Mouse (Mus musculus) embryonic facial prominence, embryonic 10.5 days (tissue): Measurements from ENCODE around the gene Mtfp1. TPM values are rescaled to one million over a fixed set of nuclear protein-coding genes. Genes with fewer than 3 reads are reported as not detected.

Source experiments
- DNase-seq: peaks from one replicate; pipeline ENCODE4 v3.0.0-alpha.2; 2017; ENCODE audit warnings: low spot score
- H3K27ac ChIP-seq: fragments of 300-500 bp; sonication (generic); replicated peaks from 2 replicates; pipeline ENCODE4 v1.5.1; 2016; ENCODE audit warnings: mild to moderate bottlenecking
- H3K27me3 ChIP-seq: fragments of 300-500 bp; sonication (generic); replicated peaks from 2 replicates; pipeline ENCODE4 v1.6.1; 2016; ENCODE audit warnings: low read depth, mild to moderate bottlenecking; ENCODE audit not compliant: poor library complexity, severe bottlenecking
- H3K36me3 ChIP-seq: fragments of 300-500 bp; sonication (generic); replicated peaks from 2 replicates; pipeline ENCODE4 v1.6.1; 2016; ENCODE audit warnings: mild to moderate bottlenecking, moderate library complexity
- H3K4me1 ChIP-seq: fragments of 300-500 bp; sonication (generic); 2 replicates; pipeline ENCODE4 v1.6.1; 2016
- H3K4me3 ChIP-seq: fragments of 300-500 bp; sonication (generic); 2 replicates; pipeline ENCODE4 v1.5.1; 2016; ENCODE audit warnings: mild to moderate bottlenecking, moderate library complexity
- H3K9me3 ChIP-seq: fragments of 300-500 bp; sonication (generic); 2 replicates; pipeline ENCODE4 v1.6.1; 2016; ENCODE audit warnings: mild to moderate bottlenecking
- WGBS: fragments of 180-500 bp; shearing (Covaris S2); methylation state at CpG from one replicate; pipeline ENCODE4 v1.1.7; 2016; 5-methylcytosine and 5-hydroxymethylcytosine counted together
- microRNA-seq: library from miRNA; unstranded; fragments of <30 nt; microRNA quantifications from one replicate; pipeline ENCODE4, GENCODE M21; 2017
- polyA plus RNA-seq: library from polyadenylated mRNA; unstranded; fragments of >200 nt; fragmentation: Nextera tagmentation; extraction: Ambion mirVana; gene quantifications from 2 replicates; pipeline ENCODE4 v1.2.1, GENCODE M21; 2016

Gene Mtfp1
- polyA plus RNA-seq, 1 experiment from 2014 or later, result 15.6 TPM

DNA sequence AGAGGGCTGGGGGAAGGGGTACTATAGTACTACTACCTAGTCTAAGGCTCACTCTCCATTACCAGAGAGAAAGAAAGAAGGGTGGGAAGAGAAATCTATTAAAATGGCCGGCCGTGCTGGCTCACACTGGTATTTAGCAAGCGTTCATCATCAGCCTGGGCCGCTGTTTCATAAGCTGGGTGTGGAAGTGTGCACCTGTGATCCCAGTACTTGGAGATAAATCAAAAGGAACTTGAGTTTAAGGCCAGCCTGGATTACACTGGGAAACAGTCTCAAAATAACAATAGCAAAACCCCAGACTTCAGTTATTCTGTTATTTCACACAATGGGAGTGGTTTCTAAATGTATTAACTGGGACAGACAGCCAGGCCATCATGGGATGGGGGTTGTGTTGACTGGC lies 32.7 kb downstream of the Mtfp1 start:
- Histone ChIP-seq H3K27ac (no peak overlapping the region), H3K4me1 (peaks cover 9% of the 10 kb centered on the region), H3K27me3 (no peaks in the 10 kb centered on the region), H3K9me3 (no peaks in the 10 kb centered on the region), H3K4me3 (no peak overlapping the region), H3K36me3 (no peaks in the 10 kb centered on the region)
- 88% methylated on average over 4 of the region's 4 CpGs for WGBS
- no peak for DNase-seq

DNA sequence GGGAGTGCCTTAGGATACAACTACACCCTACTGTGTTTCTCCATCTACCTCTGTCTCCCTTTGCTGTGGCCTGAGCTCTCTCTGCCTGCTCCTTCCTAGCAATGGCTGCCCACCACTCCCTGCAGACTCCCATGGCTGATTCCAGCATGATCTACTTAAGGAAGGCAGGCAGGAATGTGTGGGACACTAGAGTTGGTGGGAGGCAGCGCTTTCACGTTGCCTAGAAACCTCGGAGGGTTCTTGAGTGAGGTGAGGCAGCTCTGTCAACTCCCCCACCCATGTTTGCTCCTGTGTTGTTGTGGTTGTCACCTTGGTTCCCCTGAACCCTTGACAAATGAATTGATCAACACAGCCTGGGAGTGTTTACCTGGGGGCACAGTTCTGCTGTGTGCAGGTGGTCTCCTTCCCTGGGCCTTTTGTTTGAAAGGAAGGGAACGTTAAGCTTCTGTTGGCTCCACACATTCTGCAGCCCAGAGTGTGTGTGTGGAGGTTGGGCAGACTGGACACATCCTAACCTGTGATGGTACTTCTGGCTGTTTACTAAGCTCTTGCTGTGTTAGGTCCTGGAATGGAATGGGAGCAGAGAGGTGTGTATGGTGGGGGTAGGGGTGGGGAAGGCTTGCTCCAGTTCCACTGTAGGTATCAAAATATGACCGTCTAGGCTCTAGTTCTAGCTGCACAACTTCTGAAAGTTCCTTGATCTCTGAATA lies 34.2 kb downstream of the Mtfp1 start:
- DNase-seq, result no peak
- WGBS, result 76% methylated on average over 5 of the region's 5 CpGs
- Histone ChIP-seq H3K9me3 (no peaks in the 10 kb centered on the region), H3K4me1 (peaks cover 9% of the 10 kb centered on the region), H3K27me3 (no peaks in the 10 kb centered on the region), H3K4me3 (no peak overlapping the region), H3K27ac (no peak overlapping the region), H3K36me3 (no peaks in the 10 kb centered on the region)

DNA sequence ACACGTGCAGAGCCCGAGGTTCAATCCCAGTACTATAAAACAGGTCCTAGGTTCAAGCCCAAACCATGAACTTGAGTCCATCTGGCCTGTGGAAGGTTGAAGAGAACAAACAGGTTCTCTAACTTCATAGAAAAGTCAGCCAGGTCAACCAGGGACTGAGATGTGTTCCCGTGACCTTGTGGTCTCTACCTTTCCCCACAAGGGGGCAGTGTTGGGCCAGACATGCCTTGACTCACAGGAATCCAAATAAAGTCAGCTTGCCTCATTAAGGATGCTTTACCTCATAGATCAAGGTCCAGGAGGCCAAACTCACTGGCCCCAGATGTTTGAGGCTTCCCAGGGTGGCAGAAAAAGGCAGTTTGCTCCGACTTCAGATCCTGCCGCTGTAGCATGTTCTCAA lies 41.7 kb downstream of the Mtfp1 start:
- 18% methylated on average over 5 of the region's 5 CpGs for WGBS
- no peaks in the 10 kb centered on the region for H3K27me3 ChIP-seq
- no peaks in the 10 kb centered on the region for H3K9me3 ChIP-seq
- no peak overlapping the region for H3K4me3 ChIP-seq
- H3K27ac ChIP-seq, result no peak overlapping the region
- no peaks in the 10 kb centered on the region for H3K4me1 ChIP-seq
- no peaks in the 10 kb centered on the region for H3K36me3 ChIP-seq
- DNase-seq, result peak; percentile 79

DNA sequence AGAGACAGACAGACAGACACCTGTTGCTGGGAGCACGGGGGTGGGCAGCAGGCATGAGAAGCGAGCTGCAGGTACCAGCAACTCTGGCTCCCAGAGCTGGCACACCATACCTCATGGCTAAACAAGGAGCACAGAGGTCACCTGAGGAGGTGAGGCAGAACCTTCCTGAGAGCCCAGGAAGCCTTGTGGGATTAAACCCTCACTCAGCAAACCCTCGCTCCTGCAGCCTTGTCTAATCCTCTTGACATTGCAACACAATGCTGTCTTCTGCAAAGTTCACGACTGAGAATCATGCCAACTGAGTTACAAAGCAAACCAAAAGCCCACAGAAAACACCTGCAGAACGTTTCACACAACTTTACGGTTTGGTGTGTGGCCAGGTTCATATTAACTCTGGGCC lies 46.8 kb downstream of the Mtfp1 start:
- Histone ChIP-seq H3K4me3 (no peak overlapping the region), H3K9me3 (no peaks in the 10 kb centered on the region), H3K27ac (no peak overlapping the region), H3K4me1 (no peaks in the 10 kb centered on the region), H3K36me3 (no peaks in the 10 kb centered on the region), H3K27me3 (no peaks in the 10 kb centered on the region)
- no peak for DNase-seq
- 86% methylated on average over 6 of the region's 6 CpGs for WGBS

DNA sequence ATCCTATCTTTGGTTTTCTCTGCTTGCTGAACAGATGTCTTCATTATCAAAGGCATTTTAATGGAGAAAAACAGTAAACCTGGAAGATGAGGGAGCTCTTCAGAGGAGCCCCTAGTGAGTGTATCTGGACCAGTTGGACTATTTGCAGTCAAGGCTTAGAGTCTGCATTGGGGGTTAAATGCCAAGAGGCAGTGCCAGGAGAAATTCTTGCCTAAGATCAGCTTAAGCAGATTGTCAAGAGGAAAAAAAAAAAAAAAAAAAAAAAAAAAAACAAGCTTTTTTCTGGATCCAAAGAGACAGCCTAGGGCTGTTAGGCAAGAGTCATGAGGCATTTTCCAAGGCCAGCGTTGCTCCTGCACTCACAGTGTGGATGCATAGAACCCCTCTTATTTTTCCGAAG lies 47.5 kb downstream of the Mtfp1 start:
- Histone ChIP-seq H3K36me3 (no peaks in the 10 kb centered on the region), H3K27ac (no peak overlapping the region), H3K9me3 (no peaks in the 10 kb centered on the region), H3K4me1 (no peaks in the 10 kb centered on the region), H3K4me3 (no peak overlapping the region), H3K27me3 (no peaks in the 10 kb centered on the region)
- 86% methylated on average over 2 of the region's 2 CpGs for WGBS
- no peak for DNase-seq

DNA sequence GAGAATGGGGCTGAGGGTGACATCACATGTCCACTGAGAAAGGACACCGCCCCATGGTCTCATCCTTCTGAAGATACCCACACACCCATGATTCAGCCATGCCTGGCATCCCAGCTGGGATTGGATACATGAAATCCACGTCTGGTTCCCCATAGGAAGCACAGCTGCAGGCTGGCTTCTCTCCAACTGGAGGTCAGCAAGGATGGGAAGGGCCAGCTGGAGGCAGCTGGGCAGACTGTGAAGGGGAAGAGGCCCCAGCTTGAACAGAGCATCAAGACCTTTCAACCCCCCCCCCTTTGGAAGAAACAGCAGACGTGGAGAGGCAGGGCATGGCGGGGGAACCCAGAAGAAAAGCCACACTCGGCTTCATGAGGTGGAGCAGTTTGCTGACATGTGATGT lies 48.7 kb downstream of the Mtfp1 start:
- Histone ChIP-seq H3K27ac (no peak overlapping the region), H3K9me3 (no peaks in the 10 kb centered on the region), H3K36me3 (no peaks in the 10 kb centered on the region), H3K4me3 (no peak overlapping the region), H3K27me3 (no peaks in the 10 kb centered on the region), H3K4me1 (no peaks in the 10 kb centered on the region)
- 85% methylated on average over 5 of the region's 5 CpGs for WGBS
- DNase-seq, result no peak

DNA sequence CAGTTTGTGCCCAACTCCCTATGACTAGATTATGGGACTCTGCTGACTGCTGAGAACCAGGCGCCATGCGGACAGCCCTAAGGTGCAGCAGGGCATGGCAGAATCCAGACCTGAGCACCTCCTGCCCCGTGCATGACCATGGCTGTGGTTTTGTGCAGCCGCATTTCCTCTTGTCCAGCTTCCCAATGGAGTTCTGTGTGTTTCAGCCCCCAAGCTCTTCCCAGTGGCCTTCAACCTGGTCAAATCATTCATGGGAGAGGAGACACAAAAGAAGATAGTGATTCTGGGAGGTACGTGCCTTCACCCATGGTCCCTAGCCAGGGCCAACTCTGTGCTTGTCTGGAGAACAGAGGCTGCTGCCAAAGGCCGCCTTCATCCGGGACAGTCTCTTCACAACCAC lies 52.2 kb downstream of the Mtfp1 start:
- no peaks in the 10 kb centered on the region for H3K27me3 ChIP-seq
- no peaks in the 10 kb centered on the region for H3K4me1 ChIP-seq
- no peak overlapping the region for H3K27ac ChIP-seq
- DNase-seq, result no peak
- H3K4me3 ChIP-seq, result no peak overlapping the region
- no peaks in the 10 kb centered on the region for H3K9me3 ChIP-seq
- no peaks in the 10 kb centered on the region for H3K36me3 ChIP-seq
- 93% methylated on average over 7 of the region's 7 CpGs for WGBS

Small RNA genes within 50 kb of the gene (microRNA-seq; reads per million reads assigned to microRNA genes)
- 5.8 reads per million, percentile 15 among the genes with 10 or more reads in this experiment for gene Mir3060

Other genes starting within 250 kb of the Mtfp1 start
- gene Osbp2, start 231.5 kb downstream of the Mtfp1 start, polyA plus RNA-seq, result 0.82 and 1.2 TPM in 2 replicates
- 0.61 and 0.97 TPM in 2 replicates for gene 4921536K21Rik, start 200.3 kb downstream of the Mtfp1 start, polyA plus RNA-seq
- 16.6 and 17.0 TPM in 2 replicates for gene Dusp18, start 200.2 kb downstream of the Mtfp1 start, polyA plus RNA-seq
- 3.1 and 3.5 TPM in 2 replicates for gene Slc35e4, start 180.8 kb downstream of the Mtfp1 start, polyA plus RNA-seq
- gene Tcn2, start 163.3 kb downstream of the Mtfp1 start, polyA plus RNA-seq, result 23.7 and 23.9 TPM in 2 replicates
- gene Pes1, start 131.5 kb downstream of the Mtfp1 start, polyA plus RNA-seq, result 108 and 119 TPM in 2 replicates
- 0.37 and 0.52 TPM in 2 replicates for gene 4930556J24Rik, start 118.7 kb downstream of the Mtfp1 start, polyA plus RNA-seq
- gene Gal3st1, start 111.8 kb downstream of the Mtfp1 start, polyA plus RNA-seq, result 0.55 and 0.58 TPM in 2 replicates
- 0.29 TPM in 1 of 2 replicates, not detected in the other for gene Sec14l4, start 64.0 kb downstream of the Mtfp1 start, polyA plus RNA-seq
- gene Sec14l3, start 30.6 kb downstream of the Mtfp1 start, polyA plus RNA-seq, result not detected in 2 replicates
- 1.7 and 2.0 TPM in 2 replicates for gene Sec14l2, start 28.0 kb upstream of the Mtfp1 start, polyA plus RNA-seq
- gene Rnf215, start 39.8 kb upstream of the Mtfp1 start, polyA plus RNA-seq, result 21.2 and 22.8 TPM in 2 replicates
- gene Ccdc157, start 64.8 kb upstream of the Mtfp1 start, polyA plus RNA-seq, result 7.2 and 8.0 TPM in 2 replicates
- gene Sf3a1, start 64.9 kb upstream of the Mtfp1 start, polyA plus RNA-seq, result 102 and 105 TPM in 2 replicates
- 27.4 and 31.0 TPM in 2 replicates for gene Tbc1d10a, start 91.3 kb upstream of the Mtfp1 start, polyA plus RNA-seq
- 2.2 and 2.4 TPM in 2 replicates for gene Castor1, start 122.8 kb upstream of the Mtfp1 start, polyA plus RNA-seq
- gene Osm, start 141.0 kb upstream of the Mtfp1 start, polyA plus RNA-seq, result not detected in 2 replicates
- gene Lif, start 162.1 kb upstream of the Mtfp1 start, polyA plus RNA-seq, result 0.09 and 0.36 TPM in 2 replicates